Mouse (Mus musculus) liver, embryonic 16.5 days (tissue): ENCODE measurements at regions not wholly inside any gene's neighbourhood (a gene's known extent, or its start where the extent isn't known, plus 50 kb on each side); places are given as distances from the start of the nearest gene placed in this dataset.

Experiments used
- ATAC-seq: fragments of 200-750 bp; cut with Nextera tagmentation; 2 replicates; pipeline ENCODE4 v1.8.0; 2017; ENCODE audit warnings: low read depth, mild to moderate bottlenecking, moderate number of reproducible peaks, moderate library complexity
- H3K27ac ChIP-seq: fragments of 300-500 bp; sonication (generic); 2 replicates; pipeline ENCODE4 v1.5.1; 2014; ENCODE audit warnings: mild to moderate bottlenecking, low read length
- H3K27me3 ChIP-seq: fragments of 300-500 bp; sonication (generic); 2 replicates; pipeline ENCODE4 v1.6.1; 2014; ENCODE audit warnings: low read depth, low read length, mixed read lengths; ENCODE audit not compliant: control insufficient read depth, insufficient read depth
- H3K36me3 ChIP-seq: fragments of 300-500 bp; sonication (generic); 2 replicates; pipeline ENCODE4 v1.6.1; 2014; ENCODE audit warnings: mild to moderate bottlenecking; ENCODE audit not compliant: control insufficient read depth, insufficient read depth
- H3K4me1 ChIP-seq: fragments of 300-500 bp; sonication (generic); 2 replicates; pipeline ENCODE4 v1.6.1; 2014; ENCODE audit warnings: low read depth, low read length, mixed read lengths; ENCODE audit not compliant: control insufficient read depth
- H3K4me2 ChIP-seq: fragments of 300-500 bp; sonication (generic); 2 replicates; pipeline ENCODE4 v1.6.1; 2014; ENCODE audit warnings: low read depth, low read length, mixed read lengths
- H3K4me3 ChIP-seq: fragments of 300-500 bp; sonication (generic); 2 replicates; pipeline ENCODE4 v1.5.1; 2014; ENCODE audit warnings: low read depth, mild to moderate bottlenecking, low read length
- H3K9ac ChIP-seq: fragments of 300-500 bp; sonication (generic); 2 replicates; pipeline ENCODE4 v1.6.1; 2014; ENCODE audit warnings: low read depth, low read length
- H3K9me3 ChIP-seq: fragments of 300-500 bp; sonication (generic); replicated peaks from 2 replicates; pipeline ENCODE4 v1.6.1; 2016; ENCODE audit warnings: low read length; ENCODE audit not compliant: control insufficient read depth
- whole genome bisulfite sequencing: fragments of 180-500 bp; shearing (Covaris S2); extraction: QIAGEN DNeasy Blood & Tissue Kit; methylation state at CpG from one replicate; pipeline ENCODE4 v1.1.7; 2014; ENCODE audit not compliant: insufficient replicate concordance; 5-methylcytosine and 5-hydroxymethylcytosine counted together

GRCm38 (mm10) chr3:66374603-66375002 is 78.0 kb upstream of the Veph1 start:
- Histone ChIP-seq H3K27me3 (no peaks in the 10 kb centered on the region), H3K27ac (no peak overlapping the region), H3K9me3 (no peaks in the 10 kb centered on the region), H3K4me2 (no peak overlapping the region), H3K36me3 (no peaks in the 10 kb centered on the region), H3K4me3 (no peak overlapping the region), H3K9ac (no peak overlapping the region), H3K4me1 (no peaks in the 10 kb centered on the region)
- ATAC-seq = no peak
- 62% methylated on average over 4 of the region's 4 CpGs for WGBS

DNA sequence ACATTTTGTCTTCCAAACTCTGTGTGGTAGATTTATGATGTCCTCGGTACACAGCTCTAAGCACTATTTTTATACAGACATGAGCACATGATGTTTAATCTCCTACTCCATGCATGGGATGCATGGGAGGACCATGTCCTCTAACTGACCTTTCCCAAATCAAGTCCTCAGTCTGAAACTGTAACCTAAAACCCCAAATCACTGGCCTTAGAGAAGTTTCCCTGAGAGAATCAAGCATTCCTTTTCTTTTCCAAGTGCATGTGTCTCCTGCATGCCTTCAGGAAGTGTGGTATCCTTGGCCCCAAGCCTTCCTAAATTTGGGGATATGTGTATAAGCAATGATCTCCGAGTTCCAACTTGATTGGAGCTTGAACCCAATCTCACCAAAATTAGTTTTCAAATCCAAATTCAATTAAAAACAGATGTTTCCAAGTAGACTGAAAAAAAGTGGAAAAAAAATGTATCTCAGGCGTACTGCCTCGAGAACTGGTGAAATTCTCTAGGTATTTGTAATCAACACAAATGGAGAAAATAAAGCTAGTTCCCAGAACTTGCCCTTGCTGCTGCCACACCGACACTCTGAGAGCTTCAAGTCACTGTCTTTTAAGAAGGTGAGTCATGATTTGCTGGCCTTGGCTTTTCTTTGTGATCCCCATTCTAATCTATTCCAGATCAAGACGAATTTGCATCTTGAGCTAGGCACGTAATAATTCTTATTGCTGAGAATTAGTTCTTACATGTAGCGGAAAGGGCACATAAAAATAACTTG is 77.4 kb upstream of the Veph1 start:
- no peak for ATAC-seq
- Histone ChIP-seq H3K27ac (no peak overlapping the region), H3K4me3 (no peak overlapping the region), H3K9ac (no peak overlapping the region), H3K9me3 (no peaks in the 10 kb centered on the region), H3K4me1 (no peaks in the 10 kb centered on the region), H3K27me3 (no peaks in the 10 kb centered on the region), H3K4me2 (no peak overlapping the region), H3K36me3 (no peaks in the 10 kb centered on the region)
- WGBS = 63% methylated on average over 8 of the region's 8 CpGs
